Mouse (Mus musculus): ENCODE data around the gene Pmf1.

- TF ChIP-seq CTCF (conservative IDR thresholded peaks at IDR 0.05; ENCODE audit: low read length): no peak
- TF ChIP-seq NANOG (IDR thresholded peaks at IDR 0.05; ENCODE audit: borderline replicate concordance, low read length): no peak
- no peak for TF ChIP-seq POU5F1 (IDR thresholded peaks at IDR 0.05; ENCODE audit: borderline replicate concordance, low read length)
Measured at GRCm38 (mm10) chr3:88364337-88364736, 45.8 kb downstream of the Pmf1 start, which contains the start of gene Paqr6.

All from E14TG2a.4 (cell line).